Mouse (Mus musculus) c-Kit-positive CD71-negative TER-119-negative erythroid progenitor cells, embryonic 14.5 days (primary cell): ENCODE measurements around the gene Man1b1.

Experiments used
- DNase-seq: peaks from one replicate; pipeline ENCODE4 v3.0.0-alpha.2; 2013; ENCODE audit warnings: low read depth

Man1b1 gene

GRCm38 (mm10) chr2:25364313-25364712 is 32.2 kb downstream of the Man1b1 start:
- no peak for DNase-seq

GRCm38 (mm10) chr2:25364761-25365090 is 32.6 kb downstream of the Man1b1 start:
- no peak for DNase-seq

- DNase-seq: peak; percentile 41
Observed at GRCm38 (mm10) chr2:25365091-25365761, 33.1 kb downstream of the Man1b1 start, which contains the start of gene Uap1l1. Gene Uap1l1 (minus strand): TSS chr2:25365682.

- DNase-seq: no peak
Observed at GRCm38 (mm10) chr2:25369996-25370395, 37.9 kb downstream of the Man1b1 start.

- DNase-seq: peak; percentile 86
Observed at GRCm38 (mm10) chr2:25371764-25372643, 39.9 kb downstream of the Man1b1 start, which contains the start of gene Sapcd2. Gene Sapcd2 (plus strand): TSS chr2:25372321.

- no peak for DNase-seq
Observed at GRCm38 (mm10) chr2:25372644-25373391, 40.7 kb downstream of the Man1b1 start.

- no peak for DNase-seq
Observed at GRCm38 (mm10) chr2:25373431-25373830, 41.3 kb downstream of the Man1b1 start.

GRCm38 (mm10) chr2:25376589-25376988 is 44.5 kb downstream of the Man1b1 start:
- no peak for DNase-seq

- DNase-seq: no peak
Observed at GRCm38 (mm10) chr2:25384492-25384891, 52.4 kb downstream of the Man1b1 start.

- no peak for DNase-seq
Observed at GRCm38 (mm10) chr2:25391266-25391665, 59.1 kb downstream of the Man1b1 start.

- DNase-seq: no peak
Observed at GRCm38 (mm10) chr2:25394281-25395221, 62.4 kb downstream of the Man1b1 start.

GRCm38 (mm10) chr2:25395721-25396596 is 63.8 kb downstream of the Man1b1 start, which contains the start of gene Entpd2:
Gene Entpd2 (plus strand): TSS chr2:25395874.
- no peak for DNase-seq

GRCm38 (mm10) chr2:25396597-25396983 is 64.5 kb downstream of the Man1b1 start:
- no peak for DNase-seq

GRCm38 (mm10) chr2:25397010-25397409 is 64.9 kb downstream of the Man1b1 start:
- DNase-seq: no peak

GRCm38 (mm10) chr2:25398065-25398464 is 65.9 kb downstream of the Man1b1 start:
- no peak for DNase-seq

- no peak for DNase-seq
Observed at GRCm38 (mm10) chr2:25399051-25399450, 66.9 kb downstream of the Man1b1 start, which contains the start of gene Npdc1. Gene Npdc1 (plus strand): TSS chr2:25399351.

- DNase-seq: no peak
Observed at GRCm38 (mm10) chr2:25400291-25400690, 68.2 kb downstream of the Man1b1 start.

- no peak for DNase-seq
Observed at GRCm38 (mm10) chr2:25400764-25401163, 68.6 kb downstream of the Man1b1 start.
